Mouse (Mus musculus): ENCODE measurements around the gene Vmn2r3. TPM values are rescaled to one million over a fixed set of nuclear protein-coding genes. Genes with fewer than 3 reads are reported as not detected.

Vmn2r3 gene
- not detected for polyA plus RNA-seq (2015; fragmentation: Illumina TruSeq; extraction: RNeasy Lipid Tissue Mini Kit (QIAGEN cat#74804); ENCODE audit: insufficient read depth, low replicate concordance)

GRCm38 (mm10) chr3:64289609-64290008 lies at the start of gene Vmn2r3:
Gene Vmn2r3 (minus strand): TSS chr3:64289709.

Other genes starting within 250 kb of the Vmn2r3 start
- 0.03 TPM for gene Vmn2r1, start 208.2 kb downstream of the Vmn2r3 start, polyA plus RNA-seq (2015; fragmentation: Illumina TruSeq; extraction: RNeasy Lipid Tissue Mini Kit (QIAGEN cat#74804); ENCODE audit: insufficient read depth, low replicate concordance)
- gene Vmn2r2, start 147.8 kb downstream of the Vmn2r3 start, polyA plus RNA-seq (2015; fragmentation: Illumina TruSeq; extraction: RNeasy Lipid Tissue Mini Kit (QIAGEN cat#74804); ENCODE audit: insufficient read depth, low replicate concordance), result not detected
- gene Vmn2r4, start 125.7 kb upstream of the Vmn2r3 start, polyA plus RNA-seq (2015; fragmentation: Illumina TruSeq; extraction: RNeasy Lipid Tissue Mini Kit (QIAGEN cat#74804); ENCODE audit: insufficient read depth, low replicate concordance), result not detected
- not detected for gene Vmn2r5, start 220.1 kb upstream of the Vmn2r3 start, polyA plus RNA-seq (2015; fragmentation: Illumina TruSeq; extraction: RNeasy Lipid Tissue Mini Kit (QIAGEN cat#74804); ENCODE audit: insufficient read depth, low replicate concordance)